Mouse (Mus musculus) heart, embryonic 11.5 days (tissue): ENCODE results near the gene Tmco3. TPM values are rescaled to one million over a fixed set of nuclear protein-coding genes. Genes with fewer than 3 reads are reported as not detected.

ENCODE experiments used
- ATAC-seq: fragments of 200-750 bp; cut with Nextera tagmentation; replicated peaks from 2 replicates; pipeline ENCODE4 v1.8.0; 2017; ENCODE audit warnings: moderate library complexity; ENCODE audit not compliant: insufficient number of reproducible peaks, low FRiP score, low TSS enrichment
- H3K27ac ChIP-seq: fragments of 300-500 bp; sonication (generic); 2 replicates; pipeline ENCODE4 v1.5.1; 2014; ENCODE audit warnings: mild to moderate bottlenecking, low read depth, low read length
- H3K27me3 ChIP-seq: fragments of 300-500 bp; sonication (generic); 2 replicates; pipeline ENCODE4 v1.6.1; 2014; ENCODE audit warnings: mild to moderate bottlenecking, low read length, mixed read lengths; ENCODE audit not compliant: control insufficient read depth, insufficient read depth
- H3K36me3 ChIP-seq: fragments of 300-500 bp; sonication (generic); 2 replicates; pipeline ENCODE4 v1.6.1; 2014; ENCODE audit warnings: mild to moderate bottlenecking, low read length, moderate library complexity, mixed read lengths; ENCODE audit not compliant: control insufficient read depth, insufficient read depth
- H3K4me1 ChIP-seq: fragments of 300-500 bp; sonication (generic); 2 replicates; pipeline ENCODE4 v1.6.1; 2014; ENCODE audit warnings: low read length; ENCODE audit not compliant: control insufficient read depth, insufficient read depth
- H3K4me2 ChIP-seq: fragments of 300-500 bp; sonication (generic); 2 replicates; pipeline ENCODE4 v1.6.1; 2014; ENCODE audit warnings: mild to moderate bottlenecking, moderate library complexity
- H3K4me3 ChIP-seq: fragments of 300-500 bp; sonication (generic); 2 replicates; pipeline ENCODE4 v1.5.1; 2014; ENCODE audit warnings: low read depth, low read length
- H3K9ac ChIP-seq: fragments of 300-500 bp; sonication (generic); 2 replicates; pipeline ENCODE4 v1.6.1; 2014; ENCODE audit warnings: mild to moderate bottlenecking, low read depth, low read length, moderate library complexity
- H3K9me3 ChIP-seq: fragments of 300-500 bp; sonication (generic); replicated peaks from 2 replicates; pipeline ENCODE4 v1.6.1; 2016; ENCODE audit warnings: low read length; ENCODE audit not compliant: control insufficient read depth
- WGBS: fragments of 180-500 bp; shearing (Covaris S2); extraction: QIAGEN DNeasy Blood & Tissue Kit; methylation state at CpG from one replicate; pipeline ENCODE4 v1.1.7; 2014; ENCODE audit not compliant: insufficient replicate concordance; 5-methylcytosine and 5-hydroxymethylcytosine counted together
- polyA plus RNA-seq: library from polyadenylated mRNA; unstranded; fragments of >200 nt; fragmentation: Nextera tagmentation; extraction: Ambion mirVana; gene quantifications from 2 replicates; pipeline ENCODE4 v1.2.1, GENCODE M21; 2014

The Tmco3 gene
- polyA plus RNA-seq, 1 experiment from 2014 or later, result 34.4 TPM

- ATAC-seq, result no peak
- Histone ChIP-seq H3K4me1 (peaks cover 11% of the 10 kb centered on the region), H3K9ac (no peak overlapping the region), H3K27ac (no peak overlapping the region), H3K4me3 (no peak overlapping the region), H3K36me3 (peaks cover 52% of the 10 kb centered on the region), H3K4me2 (no peak overlapping the region), H3K27me3 (no peaks in the 10 kb centered on the region), H3K9me3 (0 out of 2 replicates have a peak, but pooled peaks cover 2% of the 10 kb centered on the region)
- 77% methylated on average over 10 of the region's 10 CpGs for WGBS
These were observed 68.7 kb downstream of the Tmco3 start for GRCm38 (mm10) chr8:13356681-13357080.

- H3K27ac ChIP-seq, result no peak overlapping the region
- ATAC-seq, result no peak
- H3K27me3 ChIP-seq, result no peaks in the 10 kb centered on the region
- H3K9ac ChIP-seq, result no peak overlapping the region
- WGBS, result 89% methylated on average over 7 of the region's 7 CpGs
- H3K9me3 ChIP-seq, result 0 out of 2 replicates have a peak, but pooled peaks cover 2% of the 10 kb centered on the region
- no peak overlapping the region for H3K4me2 ChIP-seq
- no peak overlapping the region for H3K4me3 ChIP-seq
- peaks cover 63% of the 10 kb centered on the region for H3K36me3 ChIP-seq
- H3K4me1 ChIP-seq, result peaks cover 2% of the 10 kb centered on the region; the same call in 1 of the 2 replicates
These were observed 72.2 kb downstream of the Tmco3 start for GRCm38 (mm10) chr8:13360213-13360612.

- 96% methylated on average over 6 of the region's 6 CpGs for WGBS
- no peak overlapping the region for H3K9ac ChIP-seq
- no peak for ATAC-seq
- no peak overlapping the region for H3K4me2 ChIP-seq
- 0 out of 2 replicates have a peak, but pooled peaks cover 2% of the 10 kb centered on the region for H3K9me3 ChIP-seq
- no peak overlapping the region for H3K27ac ChIP-seq
- peaks cover 63% of the 10 kb centered on the region for H3K36me3 ChIP-seq
- H3K4me1 ChIP-seq, result no peaks in the 10 kb centered on the region
- no peak overlapping the region for H3K4me3 ChIP-seq
- no peaks in the 10 kb centered on the region for H3K27me3 ChIP-seq
These were observed 73.9 kb downstream of the Tmco3 start for GRCm38 (mm10) chr8:13361865-13362264.

Other genes starting within 250 kb of the Tmco3 start
- gene Proz, start 227.3 kb upstream of the Tmco3 start, polyA plus RNA-seq, result 0.50 and 0.56 TPM in 2 replicates
- 29.1 and 30.1 TPM in 2 replicates for gene Pcid2, start 182.7 kb upstream of the Tmco3 start, polyA plus RNA-seq
- gene Cul4a, start 182.6 kb upstream of the Tmco3 start, polyA plus RNA-seq, result 111 and 130 TPM in 2 replicates
- gene Lamp1, start 129.0 kb upstream of the Tmco3 start, polyA plus RNA-seq, result 334 and 393 TPM in 2 replicates
- gene Grtp1, start 87.6 kb upstream of the Tmco3 start, polyA plus RNA-seq, result 28.2 and 30.6 TPM in 2 replicates
- 132 and 142 TPM in 2 replicates for gene Adprhl1, start 34.0 kb upstream of the Tmco3 start, polyA plus RNA-seq
- gene Dcun1d2, start 59 bp upstream of the Tmco3 start, polyA plus RNA-seq, result 27.0 and 27.2 TPM in 2 replicates
- 108 and 114 TPM in 2 replicates for gene Tfdp1, start 50.6 kb downstream of the Tmco3 start, polyA plus RNA-seq
- gene Atp4b, start 108.6 kb downstream of the Tmco3 start, polyA plus RNA-seq, result 0.21 TPM in 1 of 2 replicates, not detected in the other
- 0.04 and 0.06 TPM in 2 replicates for gene Grk1, start 116.9 kb downstream of the Tmco3 start, polyA plus RNA-seq
- gene Tmem255b, start 147.0 kb downstream of the Tmco3 start, polyA plus RNA-seq, result 0.25 and 0.33 TPM in 2 replicates
- gene Gas6, start 206.3 kb downstream of the Tmco3 start, polyA plus RNA-seq, result 12.4 and 17.7 TPM in 2 replicates